Mouse (Mus musculus): ENCODE data around the gene Gm49342. TPM values are rescaled to one million over a fixed set of nuclear protein-coding genes. Genes with fewer than 3 reads are reported as not detected.
"Not testable (repeated sequence)": the region's sequence is repeated elsewhere in the genome, so short reads cannot be mapped to it uniquely, and the experiment has no call there.

The Gm49342 gene
- not detected in 2 replicates for polyA plus RNA-seq (2014; fragmentation: Nextera tagmentation; extraction: Ambion mirVana)

DNA sequence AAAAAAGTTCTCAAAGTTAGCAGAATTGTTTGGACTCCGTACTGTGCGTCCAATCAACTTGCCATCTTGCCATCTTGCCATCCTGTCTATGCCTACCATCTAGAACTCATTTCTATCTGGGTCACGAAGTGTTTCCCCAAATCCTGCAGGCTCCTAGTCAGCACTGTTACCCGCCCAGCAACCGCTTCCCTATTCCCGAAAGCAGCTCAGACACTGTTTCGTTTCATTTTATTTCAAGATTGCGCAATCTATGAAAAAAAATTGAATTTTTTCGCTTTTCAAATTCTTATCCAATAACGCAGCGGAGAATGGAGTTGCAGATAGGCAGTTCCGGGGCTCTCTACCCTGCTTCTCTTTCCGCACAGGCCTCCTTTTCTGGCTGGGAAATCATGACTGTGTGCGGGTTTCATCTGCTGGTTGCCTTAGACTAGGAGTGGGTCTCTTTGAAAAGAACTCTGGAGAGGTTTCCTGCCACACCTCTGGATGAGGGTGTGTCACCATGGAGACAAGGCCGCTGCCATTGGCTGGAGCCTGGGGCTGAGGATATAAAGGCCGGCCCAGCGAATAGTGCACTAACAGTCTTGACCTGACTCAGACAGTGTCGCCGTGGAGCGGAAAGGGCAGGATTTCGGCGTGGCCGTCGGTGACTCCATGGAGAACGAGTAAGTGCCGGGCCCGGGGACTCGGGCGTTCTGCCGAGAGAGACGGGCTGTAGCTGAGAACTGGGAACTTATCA lies at the start of gene Gm49342:
Gene Gm49342 (plus strand): TSS at position 586 of the 736 bp plus-strand sequence.
- ATAC-seq (ENCODE audit: insufficient number of reproducible peaks, low FRiP score, low TSS enrichment, low read depth), result peak; percentile 99
- WGBS, result 19% methylated on average over 31 of the region's 31 CpGs

DNA sequence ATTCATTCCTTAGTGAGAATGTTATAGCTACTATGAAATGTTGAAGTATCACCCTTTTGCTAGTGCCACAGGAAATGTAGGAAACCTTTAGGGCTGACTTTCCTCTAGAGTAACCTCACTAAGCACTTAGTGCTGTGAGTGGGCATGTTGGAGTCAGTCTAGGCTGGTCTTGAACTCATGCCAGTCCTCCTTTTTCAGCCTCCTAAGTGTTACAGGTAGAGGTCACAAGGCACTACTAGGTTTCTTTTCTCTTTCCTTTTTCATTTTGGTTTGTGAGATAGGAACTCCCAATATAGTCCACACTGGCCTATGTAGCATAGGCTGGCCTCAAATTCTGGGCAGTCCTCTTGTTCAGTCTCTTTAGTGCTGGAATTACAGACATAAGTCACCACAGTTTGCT lies 48.9 kb upstream of the Gm49342 start:
- Histone ChIP-seq H3K4me2 (ENCODE audit: low read depth, severe bottlenecking) (no peak overlapping the region), H3K27me3 (ENCODE audit: control insufficient read depth, insufficient read depth, low read length) (peaks cover 11% of the 10 kb centered on the region; the same call in 1 of the 2 replicates), H3K9me3 (ENCODE audit: control insufficient read depth, low read length) (no peaks in the 10 kb centered on the region), H3K9ac (ENCODE audit: low read length) (no peak overlapping the region), H3K4me3 (ENCODE audit: low read depth, low read length) (no peak overlapping the region), H3K36me3 (ENCODE audit: control insufficient read depth, insufficient read depth, low read length) (no peaks in the 10 kb centered on the region), H3K27ac (replicated peaks; ENCODE audit: low read depth, low read length) (no peak overlapping the region), H3K4me1 (ENCODE audit: control insufficient read depth, insufficient read depth, low read length) (peaks cover 3% of the 10 kb centered on the region; the same call in 1 of the 2 replicates)
- DNase-seq (ENCODE audit: low spot score), result no peak
- ATAC-seq (ENCODE audit: insufficient number of reproducible peaks, low FRiP score, low TSS enrichment, low read depth), result no peak

More for the DNA sequence above, at the start of gene Gm49342:
- Histone ChIP-seq H3K4me1 (ENCODE audit: control insufficient read depth, insufficient read depth, low read length) (no peaks in the 10 kb centered on the region), H3K9ac (ENCODE audit: low read length) (peak within 1 kb of the TSS; percentile 62), H3K4me3 (ENCODE audit: low read depth, low read length) (peak within 1 kb of the TSS; percentile 45), H3K27ac (replicated peaks; ENCODE audit: low read depth, low read length) (peak within 1 kb of the TSS; percentile 64; the same call in 1 of the 2 replicates), H3K9me3 (ENCODE audit: control insufficient read depth, low read length) (no peaks in the 10 kb centered on the region), H3K4me2 (ENCODE audit: low read depth, severe bottlenecking) (peak within 1 kb of the TSS; percentile 54), H3K27me3 (ENCODE audit: control insufficient read depth, insufficient read depth, low read length) (no peaks in the 10 kb centered on the region), H3K36me3 (ENCODE audit: control insufficient read depth, insufficient read depth, low read length) (no peaks in the 10 kb centered on the region)
- peak; percentile 96 for DNase-seq (ENCODE audit: low spot score)

DNA sequence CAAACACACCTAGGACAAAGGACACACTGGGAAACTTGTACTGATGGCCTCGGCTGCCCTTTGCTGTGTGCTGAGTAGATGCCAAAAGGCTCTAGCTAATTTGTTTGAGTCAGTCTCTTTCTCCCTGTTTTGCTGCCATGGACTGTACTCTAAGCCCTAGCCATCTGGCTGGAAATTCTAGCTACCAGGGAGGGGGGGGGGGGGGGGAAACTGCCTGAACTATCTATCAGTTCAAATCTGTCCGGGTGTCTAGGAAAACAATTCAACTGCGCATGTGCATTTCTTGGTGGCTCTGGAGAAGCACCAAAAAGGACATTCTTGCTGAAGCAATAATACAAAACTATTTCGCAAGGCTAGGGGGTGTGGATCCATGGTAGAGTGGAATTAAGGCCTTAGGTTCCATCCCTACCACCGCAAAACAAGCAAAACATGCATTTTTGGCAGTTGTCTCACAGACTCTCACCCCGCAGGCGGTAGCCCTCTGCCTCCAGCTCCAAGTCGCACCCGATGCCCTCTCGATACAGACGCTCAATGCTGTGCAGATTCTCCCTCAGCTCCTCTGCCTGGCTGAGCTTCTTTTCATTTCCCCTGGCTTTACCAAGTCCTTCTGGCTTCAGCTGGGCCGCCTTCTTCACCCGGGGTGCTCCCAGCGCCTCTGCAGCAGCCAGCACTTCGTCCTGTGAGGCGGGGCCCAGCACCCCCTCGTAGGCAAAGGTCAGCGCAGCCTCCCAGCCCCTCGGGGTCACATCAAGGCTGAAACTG lies 48.2 kb upstream of the Gm49342 start:
- Histone ChIP-seq H3K27me3 (ENCODE audit: control insufficient read depth, insufficient read depth, low read length) (peaks cover 11% of the 10 kb centered on the region; the same call in 1 of the 2 replicates), H3K4me1 (ENCODE audit: control insufficient read depth, insufficient read depth, low read length) (peaks cover 3% of the 10 kb centered on the region; the same call in 1 of the 2 replicates), H3K9me3 (ENCODE audit: control insufficient read depth, low read length) (no peaks in the 10 kb centered on the region), H3K36me3 (ENCODE audit: control insufficient read depth, insufficient read depth, low read length) (no peaks in the 10 kb centered on the region), H3K4me3 (ENCODE audit: low read depth, low read length) (peak overlapping the region; percentile 27), H3K27ac (replicated peaks; ENCODE audit: low read depth, low read length) (no peak overlapping the region), H3K9ac (ENCODE audit: low read length) (peak overlapping the region; percentile 41), H3K4me2 (ENCODE audit: low read depth, severe bottlenecking) (peak overlapping the region; percentile 51)
- no peak for ATAC-seq (ENCODE audit: insufficient number of reproducible peaks, low FRiP score, low TSS enrichment, low read depth)
- peak; percentile 30 for DNase-seq (ENCODE audit: low spot score)
- 20% methylated on average over 19 of the region's 19 CpGs for WGBS

DNA sequence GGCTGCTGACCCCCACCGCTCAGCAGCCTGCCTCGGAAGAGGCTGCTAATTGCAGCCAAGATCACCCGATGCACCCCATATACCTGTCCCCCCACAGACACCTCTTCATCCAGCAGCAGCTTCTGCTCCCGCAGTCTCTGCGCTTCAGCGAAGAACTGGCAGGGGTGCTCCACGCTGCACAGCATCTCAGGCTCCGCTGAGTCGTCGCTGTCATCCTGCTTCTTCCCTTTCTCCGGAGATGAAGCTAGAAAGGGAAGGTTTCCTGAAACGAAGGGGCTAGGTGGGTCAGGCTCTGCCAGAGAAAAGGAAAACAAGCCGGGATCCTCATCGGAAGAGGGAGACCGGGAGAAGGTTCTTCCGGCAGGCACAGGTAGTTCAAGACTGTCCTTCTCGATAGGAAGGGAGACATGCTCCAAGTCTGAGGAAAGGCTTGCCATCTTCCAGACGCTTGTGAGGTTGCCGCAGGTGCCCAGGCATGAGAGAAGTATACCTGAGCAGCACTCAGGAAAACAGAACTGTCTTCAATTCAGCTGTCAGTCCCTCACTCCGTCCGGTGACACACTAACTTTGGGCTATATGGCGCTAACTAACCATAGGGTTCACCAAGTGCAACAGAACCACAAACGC lies 47.5 kb upstream of the Gm49342 start:
- WGBS, result 16% methylated on average over 23 of the region's 23 CpGs
- Histone ChIP-seq H3K9ac (ENCODE audit: low read length) (peak overlapping the region; percentile 41), H3K9me3 (ENCODE audit: control insufficient read depth, low read length) (no peaks in the 10 kb centered on the region), H3K4me3 (ENCODE audit: low read depth, low read length) (peak overlapping the region; percentile 27), H3K27ac (replicated peaks; ENCODE audit: low read depth, low read length) (no peak overlapping the region), H3K4me2 (ENCODE audit: low read depth, severe bottlenecking) (peak overlapping the region; percentile 51), H3K4me1 (ENCODE audit: control insufficient read depth, insufficient read depth, low read length) (peaks cover 3% of the 10 kb centered on the region; the same call in 1 of the 2 replicates), H3K36me3 (ENCODE audit: control insufficient read depth, insufficient read depth, low read length) (no peaks in the 10 kb centered on the region), H3K27me3 (ENCODE audit: control insufficient read depth, insufficient read depth, low read length) (peaks cover 11% of the 10 kb centered on the region; the same call in 1 of the 2 replicates)
- DNase-seq (ENCODE audit: low spot score) (peak; percentile 36), ATAC-seq (ENCODE audit: insufficient number of reproducible peaks, low FRiP score, low TSS enrichment, low read depth) (no peak)

DNA sequence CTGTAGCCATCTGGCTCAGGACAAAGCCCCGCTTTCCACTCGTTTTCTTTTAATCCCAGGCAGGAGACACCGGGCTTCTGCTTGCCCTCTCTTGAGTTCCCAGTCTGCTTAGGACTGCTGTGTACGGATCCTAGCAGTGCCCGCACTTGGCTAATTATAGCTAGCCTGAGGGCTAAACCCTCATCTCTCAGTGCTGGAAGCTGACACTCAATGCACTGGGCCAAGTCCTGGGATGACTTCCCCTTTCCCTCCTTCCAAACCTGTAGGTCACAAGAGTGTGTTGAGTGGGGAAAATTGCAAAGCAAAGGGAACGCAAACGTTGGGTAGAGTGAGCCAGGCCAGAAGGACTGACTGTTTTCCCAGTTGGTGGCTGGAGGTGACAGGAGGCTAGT lies 46.9 kb upstream of the Gm49342 start, which contains the start of gene Klhl33:
Gene Klhl33 (minus strand): TSS at position 134 of the 392 bp plus-strand sequence.
- peaks cover 3% of the 10 kb centered on the region; the same call in 1 of the 2 replicates for H3K4me1 ChIP-seq (ENCODE audit: control insufficient read depth, insufficient read depth, low read length)
- peak within 1 kb of the TSS; percentile 51 for H3K4me2 ChIP-seq (ENCODE audit: low read depth, severe bottlenecking)
- peak within 1 kb of the TSS; percentile 27 for H3K4me3 ChIP-seq (ENCODE audit: low read depth, low read length)
- H3K27me3 ChIP-seq (ENCODE audit: control insufficient read depth, insufficient read depth, low read length), result peaks cover 11% of the 10 kb centered on the region; the same call in 1 of the 2 replicates
- ATAC-seq (ENCODE audit: insufficient number of reproducible peaks, low FRiP score, low TSS enrichment, low read depth) (no peak), DNase-seq (ENCODE audit: low spot score) (no peak)
- H3K9me3 ChIP-seq (ENCODE audit: control insufficient read depth, low read length), result no peaks in the 10 kb centered on the region
- no peak within 1 kb of the TSS for H3K27ac ChIP-seq (replicated peaks; ENCODE audit: low read depth, low read length)
- H3K9ac ChIP-seq (ENCODE audit: low read length), result peak within 1 kb of the TSS; percentile 41
- H3K36me3 ChIP-seq (ENCODE audit: control insufficient read depth, insufficient read depth, low read length), result no peaks in the 10 kb centered on the region
- 32% methylated on average over 7 of the region's 7 CpGs for WGBS

DNA sequence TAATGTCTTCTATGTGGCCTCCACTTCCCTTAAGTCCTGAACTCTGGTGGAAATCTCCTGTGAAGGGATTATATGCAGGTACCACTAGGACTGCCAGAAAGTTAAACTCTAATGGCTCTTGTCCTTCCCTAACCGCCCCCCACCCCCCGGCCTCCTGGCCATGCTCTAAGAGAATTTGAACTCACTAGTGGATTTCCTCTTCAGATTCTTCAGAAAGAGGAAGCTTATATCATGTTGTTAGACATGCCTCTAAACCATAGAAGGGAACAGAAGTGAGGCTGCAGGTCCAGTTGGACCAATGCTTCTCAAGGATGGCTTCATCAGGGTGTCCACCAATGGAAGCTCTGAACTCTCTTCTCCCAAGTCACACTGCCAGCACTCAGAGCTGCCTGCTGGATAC lies 46.3 kb upstream of the Gm49342 start:
- 93% methylated on average over 2 of the region's 2 CpGs for WGBS
- peaks cover 11% of the 10 kb centered on the region; the same call in 1 of the 2 replicates for H3K27me3 ChIP-seq (ENCODE audit: control insufficient read depth, insufficient read depth, low read length)
- not testable (repeated sequence) for H3K4me2 ChIP-seq (ENCODE audit: low read depth, severe bottlenecking); H3K9me3 ChIP-seq (ENCODE audit: control insufficient read depth, low read length); H3K4me3 ChIP-seq (ENCODE audit: low read depth, low read length); H3K36me3 ChIP-seq (ENCODE audit: control insufficient read depth, insufficient read depth, low read length); DNase-seq (ENCODE audit: low spot score); H3K9ac ChIP-seq (ENCODE audit: low read length); ATAC-seq (ENCODE audit: insufficient number of reproducible peaks, low FRiP score, low TSS enrichment, low read depth); H3K27ac ChIP-seq (replicated peaks; ENCODE audit: low read depth, low read length); H3K4me1 ChIP-seq (ENCODE audit: control insufficient read depth, insufficient read depth, low read length)

DNA sequence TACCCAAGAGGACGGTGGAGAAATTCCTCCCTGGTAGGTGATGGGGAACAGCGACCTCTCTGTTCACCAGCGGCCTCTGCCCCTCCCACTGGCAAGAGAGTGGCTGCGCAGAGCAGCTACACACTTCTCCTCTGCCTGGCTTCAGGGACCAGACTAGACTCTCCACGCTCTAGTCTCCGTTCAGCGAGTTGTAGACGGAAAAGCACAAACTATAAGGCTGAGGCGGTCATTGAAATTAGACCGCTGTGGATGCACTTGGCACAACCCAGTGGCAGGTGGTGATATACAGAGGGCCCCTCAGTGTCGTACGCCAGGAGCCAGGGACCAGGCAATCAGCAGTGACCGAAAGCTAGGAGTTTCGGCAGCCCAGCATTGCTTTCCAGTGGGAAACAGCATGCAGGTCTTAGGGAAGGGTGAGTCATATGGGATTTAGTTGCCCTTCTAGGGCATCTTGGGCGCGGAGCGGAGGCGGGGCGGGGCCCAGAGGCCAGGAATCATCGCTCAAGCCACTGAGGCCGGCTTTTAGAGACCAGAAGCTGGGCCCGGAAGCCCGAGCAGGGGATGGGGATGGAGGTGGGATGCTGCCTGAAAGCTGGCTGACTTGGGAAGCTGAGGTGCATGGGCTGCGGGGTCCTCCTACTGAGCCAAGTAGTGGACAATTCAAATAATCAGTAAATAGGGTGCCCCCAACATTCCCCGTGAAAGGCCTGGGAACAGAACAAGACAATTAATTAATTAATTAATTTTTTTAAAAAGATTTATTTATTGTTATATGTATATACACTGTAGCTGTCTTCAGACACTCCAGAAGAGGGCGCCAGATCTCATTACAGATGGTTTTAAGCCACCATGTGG lies 40.1 kb upstream of the Gm49342 start:
- DNase-seq (ENCODE audit: low spot score) (peak; percentile 65), ATAC-seq (ENCODE audit: insufficient number of reproducible peaks, low FRiP score, low TSS enrichment, low read depth) (peak; percentile 81)
- H3K4me1 ChIP-seq (ENCODE audit: control insufficient read depth, insufficient read depth, low read length), result no peaks in the 10 kb centered on the region; the same call in 1 of the 2 replicates
- 4% methylated on average over 26 of the region's 26 CpGs for WGBS
- no peaks in the 10 kb centered on the region for H3K27me3 ChIP-seq (ENCODE audit: control insufficient read depth, insufficient read depth, low read length)
- H3K9me3 ChIP-seq (ENCODE audit: control insufficient read depth, low read length), result no peaks in the 10 kb centered on the region
- peak overlapping the region; percentile 58 for H3K9ac ChIP-seq (ENCODE audit: low read length)
- no peaks in the 10 kb centered on the region for H3K36me3 ChIP-seq (ENCODE audit: control insufficient read depth, insufficient read depth, low read length)
- H3K4me3 ChIP-seq (ENCODE audit: low read depth, low read length), result peak overlapping the region; percentile 32
- H3K27ac ChIP-seq (replicated peaks; ENCODE audit: low read depth, low read length), result 0 out of 2 replicates have a peak overlapping the region, but pooled peaks have one; percentile 8
- H3K4me2 ChIP-seq (ENCODE audit: low read depth, severe bottlenecking), result peak overlapping the region; percentile 68

Data from limb, embryonic 11.5 days (tissue).